Mouse (Mus musculus): ENCODE results near the gene Rnf212b.

Rnf212b gene

DNA sequence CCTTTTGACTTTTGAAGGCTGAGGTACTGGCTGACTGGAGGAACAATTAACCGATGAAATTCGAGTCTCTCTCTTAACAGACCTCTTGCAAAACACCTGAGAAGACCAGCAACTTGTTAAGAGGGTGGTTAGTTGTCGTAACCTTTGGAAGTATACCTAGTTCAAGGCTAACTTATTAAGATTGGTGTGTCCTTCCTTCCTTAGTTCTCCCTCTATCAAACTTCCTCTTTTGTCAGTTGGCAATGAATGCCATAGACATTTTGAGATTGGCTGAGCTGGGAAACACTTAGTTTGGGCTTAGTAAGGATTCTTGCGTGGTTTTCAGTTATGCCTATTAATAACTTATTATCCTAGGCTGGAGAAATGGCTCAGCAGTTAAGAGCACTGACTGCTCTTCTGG, 54.1 kb downstream of the Rnf212b start:
- in situ Hi-C loops (cut with MboI; ENCODE audit: low sequenced_read_pairs): no loop called here

DNA sequence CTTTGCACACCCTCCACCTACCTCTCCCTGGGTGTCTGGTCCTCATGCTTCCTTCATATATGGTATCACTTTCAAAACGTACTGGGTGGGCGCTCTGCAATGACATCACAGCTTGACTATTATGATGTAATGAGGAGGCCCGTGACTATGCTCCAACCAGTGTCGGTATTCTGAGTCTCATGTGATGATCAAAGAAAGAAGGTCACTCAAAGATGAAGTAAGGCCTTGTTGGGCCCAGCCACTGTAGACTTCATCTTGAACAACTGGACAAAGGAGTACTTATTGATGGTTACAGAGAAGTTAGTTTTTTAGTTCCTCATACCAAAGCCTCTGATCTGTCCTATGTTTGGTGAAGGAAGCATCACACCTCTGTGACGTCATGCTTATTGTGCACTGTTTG, 56.9 kb downstream of the Rnf212b start, which contains the start of gene Homez:
Gene Homez, minus strand, starts transcription at position 101 of the 400 bp plus-strand sequence.
- in situ Hi-C loops (cut with MboI; ENCODE audit: low sequenced_read_pairs): no loop called here

DNA sequence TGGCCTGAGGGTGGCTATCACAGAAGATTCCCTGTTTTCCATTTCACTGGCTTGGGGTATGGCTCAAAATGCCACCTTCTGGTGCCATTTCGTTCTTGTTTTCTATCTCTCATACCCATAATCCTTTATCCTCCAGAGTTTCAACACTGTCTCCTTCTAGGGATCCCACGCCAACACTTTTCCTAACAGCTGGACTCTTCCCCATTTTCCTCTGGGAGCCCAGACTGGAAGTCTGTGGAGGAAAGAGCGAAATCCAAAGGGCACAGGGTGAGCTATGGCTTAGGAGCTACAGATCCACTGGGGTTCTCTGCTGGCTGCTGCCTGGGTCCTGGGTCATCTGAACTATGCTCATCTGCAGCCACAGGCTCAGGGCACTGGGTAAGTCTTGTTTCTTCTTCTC, 60.2 kb downstream of the Rnf212b start:
- in situ Hi-C loops (cut with MboI; ENCODE audit: low sequenced_read_pairs): no loop called here

DNA sequence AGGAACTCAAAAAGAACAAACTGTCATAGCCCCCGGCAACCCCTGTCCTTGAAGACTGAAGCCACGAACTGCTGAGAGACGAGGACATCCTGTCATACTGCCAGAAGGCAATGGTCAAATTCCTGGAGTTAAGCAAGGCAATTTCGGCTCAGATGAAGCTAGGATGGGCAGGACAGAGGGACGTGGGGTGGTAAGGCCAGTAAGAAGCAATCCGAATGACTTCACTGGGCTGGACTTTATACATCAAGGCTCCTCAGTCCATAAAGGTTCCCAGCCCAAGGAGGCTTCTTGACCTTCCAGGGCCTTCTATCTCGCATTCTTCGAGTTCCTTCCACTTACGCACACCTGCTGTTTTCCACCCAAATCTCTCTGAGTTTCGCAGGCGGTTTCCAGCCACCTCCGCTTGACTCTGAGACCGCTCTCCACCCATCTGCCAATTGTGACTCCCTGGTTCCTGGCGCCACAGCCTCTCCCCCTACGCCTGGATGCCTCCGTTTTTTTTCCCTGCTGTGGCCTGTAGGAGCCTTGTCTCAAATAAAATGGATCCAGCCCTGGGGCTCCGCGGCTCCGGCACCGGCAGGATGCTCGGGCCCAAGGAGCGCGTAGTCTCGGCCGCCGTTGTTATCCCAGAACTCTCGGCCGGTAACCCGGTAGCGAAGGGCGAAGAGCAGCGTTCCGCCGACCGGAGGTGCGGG, 62.0 kb downstream of the Rnf212b start:
- in situ Hi-C loops (cut with MboI; ENCODE audit: low sequenced_read_pairs): no loop called here

DNA sequence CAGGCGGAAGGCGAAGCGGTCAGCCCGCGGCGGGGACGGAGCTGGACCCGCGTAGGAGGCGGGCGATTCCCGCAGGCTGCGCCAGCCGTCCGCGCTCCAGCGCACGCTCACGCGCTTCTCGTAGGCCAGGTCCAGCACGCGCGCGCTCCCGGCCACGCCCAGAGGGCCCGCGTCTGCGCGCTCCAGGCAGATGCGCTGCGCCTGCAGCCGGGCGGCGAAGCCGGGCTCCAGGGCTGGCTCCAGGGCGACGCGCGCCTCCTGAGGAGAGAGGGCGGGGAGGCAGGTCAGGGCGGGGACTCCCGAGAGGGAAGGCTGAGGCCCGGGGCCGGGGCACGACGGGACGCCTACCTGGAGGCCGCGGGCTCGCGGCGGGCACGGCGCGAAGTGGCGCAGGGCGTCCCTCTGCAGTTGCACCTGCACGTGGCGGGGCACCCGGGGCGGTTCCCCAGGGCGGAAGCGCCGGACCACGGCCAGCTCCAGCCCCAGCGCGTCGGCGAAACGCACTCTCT, 62.7 kb downstream of the Rnf212b start:
- in situ Hi-C loops (cut with MboI; ENCODE audit: low sequenced_read_pairs): no loop called here

DNA sequence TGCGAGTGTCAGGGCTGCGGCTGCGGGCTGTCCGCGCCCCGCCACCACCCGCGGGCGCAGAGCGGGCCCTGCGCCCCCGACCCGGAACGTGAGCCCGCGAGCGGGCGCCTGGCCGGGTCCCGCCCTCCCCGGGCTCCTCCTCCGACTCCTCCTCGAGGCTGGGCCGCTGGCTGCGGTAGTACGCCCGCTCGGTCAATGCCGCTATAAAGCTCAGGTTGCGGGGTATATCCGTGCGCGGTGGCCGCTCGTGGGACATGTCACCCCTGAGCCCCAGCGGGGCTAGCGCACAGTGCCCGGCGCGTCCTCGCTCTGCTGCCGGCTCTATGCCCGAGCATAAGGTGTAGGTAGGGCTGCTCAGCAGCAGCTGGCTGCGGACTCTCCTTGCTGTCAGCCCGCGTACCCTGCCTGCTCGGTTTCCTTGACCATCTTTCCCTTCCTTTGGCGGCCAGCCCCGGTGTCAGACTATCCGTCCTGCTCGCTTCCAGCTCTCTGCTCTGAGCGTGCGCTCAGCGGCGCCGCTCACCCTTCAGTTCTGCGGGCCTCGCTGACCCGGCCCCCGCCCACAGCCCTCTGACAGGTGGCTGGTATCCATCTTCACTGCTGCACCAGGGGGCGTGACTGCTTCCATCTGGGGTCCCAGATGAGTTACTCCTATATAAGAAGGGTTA, 63.2 kb downstream of the Rnf212b start, which contains the start of gene Ppp1r3e:
Gene Ppp1r3e, minus strand, starts transcription at position 503 of the 668 bp plus-strand sequence.
- in situ Hi-C loops (cut with MboI; ENCODE audit: low sequenced_read_pairs): no loop called here

DNA sequence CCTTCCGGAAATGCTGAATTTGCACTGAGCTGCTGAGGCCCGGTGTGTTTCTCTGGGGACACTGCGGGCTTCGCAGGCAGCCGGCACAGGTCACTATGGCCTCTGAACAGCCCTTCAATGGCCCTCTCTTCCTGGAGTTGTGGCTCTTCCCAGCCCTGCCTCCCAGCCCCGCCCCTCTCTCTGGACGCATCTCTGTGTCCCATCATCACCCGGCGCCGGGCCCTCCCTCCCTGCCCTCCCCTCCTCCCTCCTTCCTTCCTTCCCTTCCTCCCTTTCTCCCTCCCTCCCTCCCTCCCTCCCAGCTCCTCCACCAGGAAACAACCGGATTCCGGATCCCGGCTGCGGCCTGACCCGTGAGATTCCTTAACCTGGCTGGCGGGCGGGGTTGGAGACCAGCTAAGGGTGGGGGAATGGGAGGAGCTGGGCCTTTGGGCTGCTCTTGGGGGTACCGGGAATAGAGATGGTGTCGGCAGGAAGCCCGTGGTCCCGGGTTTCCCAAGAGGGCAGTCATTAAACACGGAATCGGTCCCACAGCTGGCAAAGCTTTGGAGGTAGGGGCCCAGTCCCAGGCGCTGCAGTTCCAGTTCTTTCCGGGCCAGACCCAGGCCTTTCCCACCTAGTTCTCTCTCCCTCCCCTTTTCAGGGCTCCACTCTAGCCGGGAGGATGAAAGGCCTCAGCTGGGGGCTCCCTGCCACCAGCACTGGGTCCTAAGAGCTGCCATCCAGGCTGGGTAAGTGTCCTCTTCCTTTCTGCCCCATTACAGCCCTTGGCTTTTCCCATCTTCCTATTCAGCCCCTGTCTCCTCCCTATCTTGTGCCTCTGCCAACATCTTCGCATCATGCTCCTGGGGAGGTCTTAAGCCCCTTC, 69.4 kb downstream of the Rnf212b start, which contains the start of the genes Bcl2l2 and Gm20521:
Gene Bcl2l2, plus strand, starts transcription at position 224 of the 868 bp plus-strand sequence.
Gene Gm20521, plus strand, starts transcription at position 288 of the 868 bp plus-strand sequence.
- in situ Hi-C loops (cut with MboI; ENCODE audit: low sequenced_read_pairs): no loop called here

DNA sequence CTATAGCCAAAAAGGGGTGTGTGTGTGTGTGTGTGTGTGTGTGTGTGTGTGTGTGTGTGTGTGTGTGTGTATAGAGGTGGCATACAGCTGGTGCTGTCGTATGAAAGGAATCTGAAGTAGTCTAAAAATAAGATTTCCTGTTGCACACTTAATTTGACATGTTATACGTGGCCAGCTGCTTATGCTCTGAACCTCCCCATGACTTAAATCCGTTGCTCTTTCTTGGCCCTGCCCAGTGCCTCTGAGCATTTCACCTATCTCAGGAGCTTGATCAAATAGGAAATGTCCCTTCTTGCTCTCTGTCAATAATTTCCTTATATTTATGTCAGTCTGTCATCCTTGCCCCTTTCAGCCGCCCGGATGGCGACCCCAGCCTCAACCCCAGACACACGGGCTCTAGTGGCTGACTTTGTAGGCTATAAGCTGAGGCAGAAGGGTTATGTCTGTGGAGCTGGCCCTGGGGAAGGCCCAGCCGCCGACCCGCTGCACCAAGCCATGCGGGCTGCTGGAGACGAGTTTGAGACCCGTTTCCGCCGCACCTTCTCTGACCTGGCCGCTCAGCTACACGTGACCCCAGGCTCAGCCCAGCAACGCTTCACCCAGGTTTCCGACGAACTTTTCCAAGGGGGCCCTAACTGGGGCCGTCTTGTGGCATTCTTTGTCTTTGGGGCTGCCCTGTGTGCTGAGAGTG, 70.2 kb downstream of the Rnf212b start:
- in situ Hi-C loops (cut with MboI; ENCODE audit: low sequenced_read_pairs): no loop called here

DNA sequence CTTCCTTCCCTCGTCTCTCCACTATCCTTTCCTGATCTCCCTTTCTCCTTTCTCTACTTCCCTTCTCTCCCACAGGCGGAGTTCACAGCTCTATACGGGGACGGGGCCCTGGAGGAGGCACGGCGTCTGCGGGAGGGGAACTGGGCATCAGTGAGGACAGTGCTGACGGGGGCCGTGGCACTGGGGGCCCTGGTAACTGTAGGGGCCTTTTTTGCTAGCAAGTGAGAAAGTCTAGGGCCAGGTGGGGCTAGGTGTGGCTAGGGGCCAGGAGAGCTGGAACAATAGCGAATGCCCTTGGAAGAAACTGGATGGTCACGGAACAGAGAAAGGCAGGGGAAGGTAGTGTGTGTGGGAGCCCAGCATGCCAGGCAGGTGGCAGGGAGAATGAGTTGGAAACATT, 71.4 kb downstream of the Rnf212b start:
- in situ Hi-C loops (cut with MboI; ENCODE audit: low sequenced_read_pairs): no loop called here

DNA sequence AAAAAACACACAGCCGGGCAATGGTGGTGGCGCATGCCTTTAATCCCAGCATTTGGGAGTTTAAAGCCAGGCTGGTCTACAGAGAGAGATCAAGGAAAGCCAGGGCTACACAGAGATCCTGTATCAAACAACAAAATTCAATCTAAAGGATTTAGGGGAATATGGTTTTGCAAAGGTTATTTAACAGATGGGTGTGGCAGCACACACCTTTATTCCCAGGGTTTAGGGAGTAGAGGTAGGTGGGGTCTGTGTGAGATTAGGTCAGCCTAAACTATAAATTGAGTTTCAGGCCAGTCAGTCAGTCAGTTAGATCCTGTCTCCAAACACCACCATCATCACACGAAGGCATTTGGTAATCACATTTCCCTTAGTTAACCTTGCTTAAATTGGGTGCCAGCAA, 78.3 kb downstream of the Rnf212b start, which contains the start of gene Pabpn1:
Gene Pabpn1, plus strand, starts transcription at position 301 of the 400 bp plus-strand sequence.
- in situ Hi-C loops (cut with MboI; ENCODE audit: low sequenced_read_pairs): no loop called here

DNA sequence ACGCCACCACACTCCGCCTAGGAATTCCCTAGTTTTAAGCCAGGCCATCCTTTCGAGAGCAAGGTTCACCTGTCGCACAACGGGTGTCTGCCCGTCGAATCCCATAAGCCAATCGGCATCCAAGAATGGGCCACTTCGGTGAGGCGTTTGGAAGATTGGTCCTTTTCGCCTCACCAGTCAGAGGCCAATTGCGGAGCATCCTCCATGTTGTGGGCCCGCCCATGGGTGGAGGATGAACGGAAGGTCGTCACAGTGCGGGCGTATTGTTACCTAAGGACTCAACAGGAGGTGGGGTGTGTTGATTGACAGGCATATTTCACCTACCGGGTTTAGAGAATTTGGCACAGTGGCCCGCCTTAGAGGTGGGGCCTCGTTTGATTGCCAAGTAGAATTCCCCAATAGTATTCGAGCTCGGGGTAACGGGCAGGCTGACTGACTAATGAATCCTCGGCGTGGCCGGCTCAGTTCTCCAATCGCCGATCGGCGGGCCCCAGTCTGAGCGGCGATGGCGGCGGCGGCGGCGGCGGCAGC, 79.8 kb downstream of the Rnf212b start:
- in situ Hi-C loops (cut with MboI; ENCODE audit: low sequenced_read_pairs): no loop called here

DNA sequence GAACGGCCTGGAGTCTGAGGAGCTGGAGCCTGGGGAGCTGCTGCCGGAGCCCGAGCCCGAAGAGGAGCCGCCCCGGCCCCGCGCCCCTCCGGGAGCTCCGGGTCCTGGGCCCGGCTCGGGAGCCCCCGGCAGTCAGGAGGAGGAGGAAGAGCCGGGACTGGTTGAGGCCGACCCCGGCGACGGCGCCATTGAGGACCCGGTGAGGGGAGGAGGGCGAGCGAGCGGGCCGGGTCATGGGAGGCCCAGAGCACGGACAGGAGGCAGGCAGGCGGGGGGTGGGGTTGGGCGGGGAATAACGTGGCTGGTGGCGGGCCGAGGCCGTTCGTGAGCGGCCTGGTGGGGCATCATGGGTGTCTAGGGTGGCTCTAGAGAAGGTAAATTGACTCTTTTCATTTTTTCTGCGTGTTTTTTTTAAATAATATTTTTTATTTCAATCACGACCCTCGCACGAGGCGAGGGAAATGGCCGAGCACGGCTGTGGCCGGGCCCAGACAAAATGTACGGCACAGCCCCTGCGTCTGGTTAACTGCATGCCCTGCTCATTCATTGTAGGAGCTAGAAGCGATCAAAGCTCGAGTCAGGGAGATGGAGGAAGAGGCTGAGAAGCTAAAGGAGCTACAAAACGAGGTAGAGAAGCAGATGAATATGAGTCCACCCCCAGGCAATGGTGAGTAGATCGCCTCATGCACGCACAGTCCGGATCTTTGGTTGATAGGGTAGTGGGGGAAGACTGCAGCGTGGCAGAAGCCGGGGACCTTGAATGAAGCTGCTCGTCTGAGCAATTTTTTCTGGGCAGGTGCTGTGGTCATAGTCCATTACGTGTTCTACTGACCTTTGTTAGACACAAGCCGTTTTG, 80.6 kb downstream of the Rnf212b start:
- in situ Hi-C loops (cut with MboI; ENCODE audit: low sequenced_read_pairs): no loop called here

DNA sequence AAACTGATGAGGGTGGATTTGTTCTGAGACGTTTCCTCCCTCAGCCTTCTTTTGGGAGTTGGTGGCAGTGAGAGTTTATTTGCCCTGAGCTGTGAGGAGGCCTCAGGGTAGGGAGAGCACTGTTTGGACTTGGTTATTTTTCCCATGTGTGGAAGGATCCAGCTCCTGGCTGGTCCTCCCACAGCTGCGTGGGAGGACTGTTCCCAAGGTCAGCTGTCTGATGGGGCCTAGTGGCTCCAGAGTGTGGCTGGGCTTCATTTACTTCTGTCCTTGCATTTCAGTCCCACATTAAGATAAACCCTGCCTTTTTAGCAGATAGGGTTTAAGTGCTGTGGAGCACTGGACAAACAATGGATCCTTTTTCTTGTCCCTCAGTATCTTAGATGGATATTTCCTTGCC, 83.5 kb downstream of the Rnf212b start:
- in situ Hi-C loops (cut with MboI; ENCODE audit: low sequenced_read_pairs): no loop called here

DNA sequence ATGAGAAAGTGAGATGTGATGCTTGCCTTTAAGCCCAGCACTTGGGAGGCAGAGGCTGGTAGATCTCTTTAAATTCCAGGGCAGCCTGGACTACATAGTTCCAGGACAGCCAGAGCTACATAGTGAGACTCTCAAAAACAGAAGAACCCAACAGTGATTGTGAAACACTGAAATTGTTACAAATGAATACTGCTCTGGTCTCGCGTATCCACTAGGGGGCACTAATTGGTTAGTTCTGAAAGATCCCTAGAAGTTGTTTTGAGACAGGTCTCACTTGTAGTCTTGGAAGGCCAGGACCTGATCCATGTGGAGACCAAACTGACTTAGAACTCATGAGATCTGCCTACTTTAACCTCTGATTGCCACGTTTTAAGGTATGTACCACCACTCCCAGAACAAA, 86.4 kb downstream of the Rnf212b start:
- in situ Hi-C loops (cut with MboI; ENCODE audit: low sequenced_read_pairs): loop anchor here (5.0 kb wide), 1 partner anchor 42 kb away; no protein-coding TSS in a partner anchor

DNA sequence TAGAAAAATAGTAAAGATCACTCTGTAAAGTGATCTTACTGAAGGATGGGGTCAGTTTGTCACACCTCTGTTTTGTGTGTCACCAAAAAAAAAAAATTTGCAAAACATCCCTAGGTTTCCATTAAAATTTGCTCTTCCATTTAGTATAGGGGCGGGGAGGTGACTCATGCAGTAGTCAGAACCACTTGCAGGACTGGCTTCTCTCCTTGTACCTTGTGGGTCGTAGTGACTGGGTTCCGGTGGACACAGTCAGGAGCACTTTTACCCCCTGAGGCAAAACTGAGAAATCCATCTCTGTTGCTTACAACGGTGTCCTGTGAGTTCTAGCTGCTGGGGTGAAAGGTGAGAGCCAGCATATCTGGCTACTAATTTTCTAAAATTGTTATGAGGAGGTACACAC, 89.7 kb downstream of the Rnf212b start:
- in situ Hi-C loops (cut with MboI; ENCODE audit: low sequenced_read_pairs): loop anchor here (5.0 kb wide), 1 partner anchor 39 kb away; no protein-coding TSS in a partner anchor
